Mouse (Mus musculus) monocyte, adult 5-6 weeks (primary cell): Measurements from ENCODE around the gene Gpr176. TPM values are rescaled to one million over a fixed set of nuclear protein-coding genes. Genes with fewer than 3 reads are reported as not detected.

Source experiments
- ATAC-seq: fragments of 153-309, 156-312 bp; replicated peaks from 2 replicates; pipeline ENCODE4 v1.8.0; 2017; ENCODE audit warnings: mild to moderate bottlenecking; ENCODE audit not compliant: low TSS enrichment, insufficient number of reproducible peaks, severe bottlenecking, poor library complexity, low FRiP score
- total RNA-seq: library from RNA; stranded (forward); fragments of 200-1000, 200-491, 200-594 nt; gene quantifications from 3 replicates; pipeline ENCODE4 v1.2.3, GENCODE M21; 2017

The Gpr176 gene
- total RNA-seq, 1 experiment from 2014 or later = not detected

DNA sequence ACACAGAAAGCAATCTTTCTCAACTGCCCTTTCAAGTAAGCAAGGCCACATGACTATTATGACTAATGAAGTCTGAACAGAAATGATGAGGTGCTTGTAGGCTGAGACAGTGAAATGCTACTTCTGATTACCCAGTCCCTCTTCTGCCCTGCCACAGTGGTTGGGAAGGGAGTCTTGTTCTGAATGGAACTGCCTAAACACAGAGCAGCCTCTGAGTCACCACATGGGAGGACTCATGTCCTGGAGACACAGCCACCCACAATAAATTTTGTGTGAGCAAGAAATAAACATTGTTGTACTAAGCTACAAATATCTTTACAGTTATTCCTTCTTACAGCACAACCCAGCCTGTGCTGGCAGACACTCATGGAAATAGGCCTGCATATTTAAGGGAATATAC, 2.7 kb upstream of the Gpr176 start:
- no peak for ATAC-seq

DNA sequence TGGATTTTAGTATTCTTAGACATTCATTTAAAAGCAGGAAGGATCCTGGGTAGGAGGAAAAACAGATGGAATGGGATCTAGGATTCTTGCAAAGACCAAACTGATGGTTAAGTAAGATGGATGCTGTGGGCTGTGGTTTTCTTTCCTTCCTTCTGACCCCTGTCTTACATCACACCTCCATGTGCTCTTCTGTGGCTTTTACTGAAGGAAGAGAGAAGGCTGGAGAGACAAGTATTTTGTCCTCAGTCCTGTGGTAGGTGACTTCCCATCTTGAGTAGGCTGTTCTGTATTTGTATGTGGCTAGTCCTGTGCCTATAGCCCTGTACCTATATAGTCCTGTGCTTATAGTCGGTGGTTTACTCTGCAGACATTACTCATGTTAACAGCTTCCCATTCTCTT, 2.3 kb upstream of the Gpr176 start:
- ATAC-seq = no peak

DNA sequence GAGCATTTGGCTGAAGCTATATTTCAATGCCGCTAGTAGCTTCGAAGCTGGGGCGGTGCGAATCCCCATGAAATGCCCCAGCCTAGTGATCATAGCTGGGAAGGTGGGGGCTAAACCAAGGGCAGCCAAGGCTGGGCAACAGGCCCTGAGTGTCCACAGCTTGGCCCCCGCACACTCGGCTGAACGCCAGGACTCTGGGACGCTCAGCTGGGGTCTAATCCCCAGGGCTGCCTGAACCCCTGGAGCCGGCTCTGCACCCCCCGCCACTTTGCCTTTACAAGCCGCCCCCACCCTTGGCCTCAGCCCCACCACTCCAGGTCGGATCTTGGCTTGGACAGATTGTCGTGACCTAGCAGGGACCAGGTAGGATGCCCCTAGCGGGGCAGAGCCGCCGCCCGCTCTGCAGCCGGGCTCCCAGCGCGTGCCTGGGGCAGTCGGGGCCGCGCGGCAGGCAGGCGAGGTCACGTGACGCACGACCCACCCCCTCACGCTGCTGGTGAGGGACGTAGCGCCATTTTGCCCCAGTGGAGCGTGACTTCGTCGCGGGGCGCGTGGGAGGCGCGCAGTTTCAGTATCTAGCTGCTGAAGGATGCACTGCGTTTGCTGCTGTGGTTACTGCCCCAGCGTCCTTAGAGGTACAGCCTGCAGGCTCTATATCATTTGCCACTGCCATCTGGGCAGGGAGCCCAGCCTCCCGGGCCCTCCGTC, 507 bp upstream of the Gpr176 start:
- peak; percentile 68; the same call in 1 of the 2 replicates for ATAC-seq

DNA sequence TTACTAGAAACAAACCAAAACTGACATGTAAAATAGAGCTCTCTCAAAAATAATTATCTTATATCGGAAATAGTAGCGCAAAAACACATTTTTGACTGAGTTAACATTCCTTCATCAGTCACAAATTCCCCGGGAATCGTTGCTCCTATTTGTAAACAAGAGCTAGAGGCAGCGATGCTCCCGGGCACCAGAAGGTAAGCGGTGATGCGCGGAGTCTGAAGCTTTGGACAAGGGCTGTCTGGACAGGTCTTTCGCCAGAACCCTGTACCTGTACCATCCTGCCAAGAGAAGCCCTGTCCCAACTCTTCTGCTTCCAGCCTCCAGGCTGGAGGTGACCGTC, 688 bp downstream of the Gpr176 start:
- ATAC-seq = no peak

DNA sequence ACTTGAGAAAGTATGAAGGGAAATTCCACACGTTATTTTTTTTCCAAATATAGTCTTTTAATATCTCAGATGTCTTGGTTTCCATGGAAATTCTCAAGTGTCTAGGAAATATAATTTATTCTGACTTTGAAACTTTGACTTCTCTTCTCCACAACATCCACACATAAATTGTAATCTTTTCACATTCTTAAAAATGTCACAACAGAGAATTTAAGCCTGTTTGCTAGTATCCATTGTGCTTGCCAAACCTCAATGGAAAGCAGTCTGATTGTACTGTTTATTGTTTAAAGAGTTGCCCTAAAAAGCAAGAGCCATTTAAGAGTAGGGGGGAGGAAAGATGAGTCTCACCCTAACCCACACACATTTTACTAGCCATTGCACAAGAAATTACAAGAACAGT, 1.4 kb downstream of the Gpr176 start:
- ATAC-seq = no peak

DNA sequence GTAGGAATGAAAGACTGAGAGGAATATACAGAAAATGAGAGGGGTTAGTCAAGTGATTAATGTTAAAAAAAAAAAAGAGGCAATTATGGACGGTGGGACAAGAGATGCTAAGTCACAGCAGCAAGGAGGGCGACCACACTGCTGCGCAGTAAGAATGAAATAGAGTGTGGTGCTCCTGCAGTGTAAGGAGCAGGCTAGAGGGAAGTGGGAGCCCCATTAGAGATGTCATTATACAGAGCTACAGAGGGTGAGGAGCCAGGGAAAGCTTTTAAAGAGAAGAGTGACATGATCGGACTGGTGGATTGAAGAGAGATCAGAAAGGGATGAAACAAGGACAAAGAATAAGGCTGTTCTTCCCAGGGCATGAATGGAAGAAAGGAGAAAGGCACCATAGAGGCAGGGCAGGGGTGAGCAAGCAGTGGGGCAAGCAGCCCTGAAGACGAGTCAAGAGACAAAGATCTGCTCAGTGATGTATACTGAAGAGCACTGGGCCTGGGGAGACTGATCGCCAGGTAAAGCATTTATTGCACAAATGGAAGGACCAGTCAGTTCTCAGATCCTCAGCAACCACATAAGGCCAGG, 18.0 kb downstream of the Gpr176 start:
- ATAC-seq = no peak

DNA sequence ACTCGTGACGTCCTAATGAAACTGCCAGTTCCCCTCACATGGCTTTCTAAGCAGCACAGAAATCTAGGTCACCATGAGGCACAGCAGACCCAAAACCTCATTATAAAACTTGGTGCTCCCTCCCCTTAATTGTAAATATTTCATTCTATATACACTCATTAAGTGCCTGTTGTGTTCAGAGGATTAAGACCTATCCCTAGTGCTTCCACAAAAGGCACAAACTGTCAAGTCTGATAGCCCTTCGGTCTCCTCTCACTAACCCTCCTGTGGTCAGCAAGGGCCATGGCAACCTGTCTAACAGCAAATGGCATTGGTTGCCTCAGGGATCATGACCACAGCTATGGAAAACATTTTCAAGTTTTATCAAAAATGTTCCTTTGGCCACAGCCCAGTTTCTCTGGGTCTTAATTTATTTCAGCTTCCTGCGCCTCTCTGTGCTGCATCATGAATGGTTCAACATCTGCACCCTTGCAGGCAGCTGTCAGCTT, 19.3 kb downstream of the Gpr176 start:
- no peak for ATAC-seq

DNA sequence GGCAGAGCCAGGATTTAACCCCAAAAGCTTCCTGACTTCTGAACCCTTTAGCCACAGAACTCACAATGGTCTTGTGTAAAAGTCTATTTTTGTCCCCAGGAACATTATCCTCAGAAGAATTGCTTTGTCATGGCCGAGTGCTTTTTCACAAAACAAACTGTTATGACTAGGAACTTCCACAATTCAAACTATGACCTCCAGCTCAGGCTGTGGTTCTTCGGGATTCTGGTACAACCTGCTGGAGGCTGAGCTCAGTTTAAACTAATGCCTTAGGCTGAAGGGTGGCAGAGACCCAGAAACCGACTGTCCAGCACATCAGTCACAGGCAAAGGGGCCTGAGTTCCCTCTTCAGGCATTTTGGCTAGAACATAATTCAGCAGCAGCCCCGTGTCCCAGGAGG, 19.7 kb downstream of the Gpr176 start:
- ATAC-seq = no peak

DNA sequence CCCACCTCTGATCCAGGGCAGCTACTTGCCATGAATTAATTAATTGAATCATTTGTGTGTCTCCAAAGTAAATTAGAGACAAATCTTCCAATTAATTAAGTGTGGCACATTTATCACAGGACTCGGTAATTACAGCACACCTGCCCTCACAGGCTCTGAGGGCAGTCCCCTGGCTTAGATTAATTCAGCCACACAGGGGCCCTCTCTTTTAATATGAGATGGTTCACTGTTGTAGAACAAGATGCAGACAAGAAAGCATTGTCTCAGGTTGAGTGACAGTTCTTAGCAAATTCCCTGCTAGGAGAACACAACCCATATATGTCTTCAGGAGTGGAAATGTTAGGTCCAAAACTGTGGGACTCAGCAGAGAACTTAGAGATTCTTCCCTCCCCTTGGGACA, 27.7 kb downstream of the Gpr176 start:
- ATAC-seq = no peak

DNA sequence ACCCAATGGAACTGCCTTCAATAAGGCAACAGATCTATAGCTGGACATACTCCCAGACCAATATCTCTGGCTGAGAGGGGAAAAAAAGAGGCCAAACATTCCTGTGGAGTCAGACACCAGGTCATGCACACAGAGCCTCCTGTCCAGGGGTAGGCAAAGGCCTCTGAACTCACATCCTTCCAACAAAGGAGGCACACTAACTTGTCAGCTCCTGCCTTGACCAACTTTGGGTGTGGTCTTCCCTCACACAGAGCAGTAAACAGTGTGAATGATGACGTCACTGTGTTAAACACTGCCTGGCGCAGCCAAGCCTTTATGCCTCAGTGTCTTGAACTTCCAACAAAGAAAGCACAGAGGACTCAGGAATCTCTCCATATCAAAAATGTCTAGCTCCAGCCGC, 29.3 kb downstream of the Gpr176 start:
- no peak for ATAC-seq

DNA sequence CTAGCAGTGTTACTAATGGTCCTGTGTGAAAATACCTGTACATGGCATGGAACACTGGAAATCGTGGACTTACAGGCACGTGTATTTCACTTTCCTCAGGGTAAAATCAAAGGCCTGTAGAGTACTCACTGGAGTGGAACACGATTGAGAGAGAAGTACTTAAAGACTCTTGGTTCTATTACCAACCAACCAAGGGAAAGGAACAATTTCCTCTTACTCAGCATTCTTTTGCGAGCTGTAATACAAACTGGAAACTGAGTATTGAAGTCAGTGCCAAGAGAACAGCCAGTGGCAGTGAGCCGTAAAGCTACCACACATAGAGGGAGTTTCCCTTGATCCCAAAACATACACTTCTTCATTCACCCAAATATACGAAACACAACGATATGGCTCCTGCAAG, 31.9 kb downstream of the Gpr176 start:
- ATAC-seq = no peak

DNA sequence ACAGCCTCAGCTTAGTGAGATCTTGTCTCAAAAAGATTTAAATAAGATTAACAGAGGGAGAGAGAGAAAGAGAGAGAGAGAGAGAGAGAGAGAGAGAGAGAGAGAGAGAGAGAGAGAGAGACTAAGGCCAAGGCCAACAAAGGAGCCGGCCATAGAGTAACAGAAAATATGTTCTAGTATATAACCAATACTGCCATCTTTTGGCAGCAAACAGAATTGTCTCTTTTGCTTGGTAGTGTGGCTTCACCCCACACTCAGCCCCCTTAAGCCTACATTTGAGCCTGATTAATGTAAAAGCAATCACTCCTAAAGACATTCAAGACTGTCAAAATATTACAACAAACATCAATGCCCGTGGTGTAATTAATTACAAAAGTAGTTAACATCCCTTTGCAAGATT, 37.1 kb downstream of the Gpr176 start:
- no peak for ATAC-seq

DNA sequence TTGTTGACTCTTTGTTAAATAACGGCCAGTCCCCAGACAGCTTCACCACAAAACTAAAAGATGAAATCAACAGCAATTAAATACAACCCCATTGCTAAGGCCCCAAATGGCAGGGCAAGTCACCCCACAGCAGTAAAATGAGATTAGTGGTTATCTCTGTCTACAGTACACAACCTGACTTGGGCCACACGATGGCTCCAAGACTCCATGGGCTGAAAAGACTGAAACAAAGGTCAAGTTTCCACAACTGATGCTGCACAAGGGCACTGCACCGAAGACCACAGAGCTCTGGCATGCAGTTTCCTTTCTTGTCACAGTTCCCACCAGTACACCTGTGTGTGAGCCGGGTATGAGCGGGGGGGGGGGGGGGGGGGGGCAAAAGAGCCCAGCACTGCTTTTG, 50.6 kb downstream of the Gpr176 start:
- ATAC-seq = no peak

DNA sequence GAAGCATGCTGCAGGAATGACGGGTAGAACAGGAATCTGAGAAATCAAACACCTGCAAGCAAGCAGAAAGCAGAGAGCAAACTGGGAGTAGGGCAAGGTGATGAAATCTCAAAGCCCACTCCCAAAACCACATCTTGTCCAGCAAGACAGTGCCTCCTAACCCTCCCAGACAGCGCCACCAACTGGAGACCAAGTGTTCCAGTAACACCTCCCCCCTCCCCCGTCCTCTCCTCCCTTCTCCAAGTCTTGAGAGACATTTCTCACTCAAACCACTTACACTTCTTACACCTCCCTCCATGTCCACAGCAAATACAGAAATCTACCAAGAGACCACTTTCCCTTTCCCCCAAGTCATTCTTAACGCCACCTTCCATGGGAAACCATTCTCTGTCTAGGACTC, 51.4 kb downstream of the Gpr176 start:
- no peak for ATAC-seq

DNA sequence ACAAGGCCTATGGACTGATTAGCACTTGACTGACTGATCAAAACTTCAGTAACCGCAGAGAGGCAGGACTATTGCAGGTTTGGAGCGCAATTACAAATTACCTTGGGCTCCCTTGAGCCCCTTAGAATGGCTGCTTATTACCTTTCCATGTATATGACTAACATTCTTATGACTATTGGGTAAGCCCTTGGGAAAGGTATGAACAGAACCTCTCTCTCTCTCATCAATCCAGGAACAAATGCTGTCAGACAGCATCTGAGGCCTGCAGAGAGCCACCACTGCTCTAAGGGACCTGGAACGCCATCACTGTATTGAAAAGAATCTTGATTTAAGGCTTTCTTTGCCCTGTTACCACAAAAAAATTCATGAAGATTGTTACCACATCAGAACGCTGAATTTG, 52.1 kb downstream of the Gpr176 start:
- no peak for ATAC-seq

DNA sequence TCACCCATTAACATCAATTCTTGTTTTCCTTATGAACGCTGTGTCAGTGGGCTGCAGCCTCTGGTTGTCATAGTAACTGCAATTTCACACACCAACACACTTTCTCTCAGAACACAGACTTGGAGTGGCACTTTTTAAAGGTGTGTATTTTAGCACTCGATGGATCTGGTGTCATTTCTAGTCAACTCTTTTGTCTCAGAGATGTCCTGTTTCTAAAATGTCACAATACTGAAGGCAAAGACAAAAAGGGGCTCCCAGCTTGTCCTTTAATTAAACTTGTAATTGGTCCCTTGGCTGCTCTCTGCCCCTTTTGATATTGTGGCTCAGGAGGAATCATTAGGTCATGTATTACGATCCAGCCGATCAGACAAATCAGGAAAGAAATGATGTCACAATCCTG, 52.7 kb downstream of the Gpr176 start:
- ATAC-seq = no peak

DNA sequence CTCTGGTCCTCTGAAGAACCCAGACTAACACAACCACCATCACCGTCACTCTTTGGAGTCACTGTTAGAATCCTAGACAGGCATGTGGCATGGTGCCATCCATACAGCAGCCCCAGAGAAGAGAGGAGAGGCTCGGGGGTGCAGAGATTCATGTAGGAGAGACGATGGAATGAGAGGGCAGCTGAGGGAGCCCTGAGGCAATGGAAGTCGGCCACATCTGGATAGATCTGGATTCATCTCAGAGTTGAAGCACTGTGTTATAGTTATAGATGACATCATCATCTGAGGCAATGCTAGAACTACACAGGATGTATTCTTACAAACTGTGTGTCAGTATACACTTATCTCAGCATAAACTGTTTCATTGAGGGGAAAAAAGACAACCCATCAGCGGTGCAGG, 54.0 kb downstream of the Gpr176 start:
- no peak for ATAC-seq

DNA sequence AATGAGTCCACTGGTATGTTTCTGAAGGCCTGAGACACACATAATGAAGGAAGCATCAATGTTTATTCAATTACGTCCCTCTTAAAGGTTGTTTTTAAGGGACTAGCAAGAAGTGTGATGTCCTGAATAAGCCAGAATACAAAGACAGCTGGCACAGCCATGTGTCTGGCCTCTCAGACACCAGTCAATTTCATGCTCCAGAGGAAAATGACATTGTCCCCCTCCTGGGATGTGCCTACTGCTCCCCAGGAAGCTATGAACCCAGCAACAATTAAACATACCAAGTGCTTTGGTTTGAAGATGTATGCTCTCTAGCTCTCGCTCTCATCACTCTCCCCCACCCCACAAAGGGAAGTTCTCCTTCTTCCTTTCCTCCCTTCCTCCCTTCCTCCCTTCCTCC, 56.3 kb downstream of the Gpr176 start:
- ATAC-seq = no peak

DNA sequence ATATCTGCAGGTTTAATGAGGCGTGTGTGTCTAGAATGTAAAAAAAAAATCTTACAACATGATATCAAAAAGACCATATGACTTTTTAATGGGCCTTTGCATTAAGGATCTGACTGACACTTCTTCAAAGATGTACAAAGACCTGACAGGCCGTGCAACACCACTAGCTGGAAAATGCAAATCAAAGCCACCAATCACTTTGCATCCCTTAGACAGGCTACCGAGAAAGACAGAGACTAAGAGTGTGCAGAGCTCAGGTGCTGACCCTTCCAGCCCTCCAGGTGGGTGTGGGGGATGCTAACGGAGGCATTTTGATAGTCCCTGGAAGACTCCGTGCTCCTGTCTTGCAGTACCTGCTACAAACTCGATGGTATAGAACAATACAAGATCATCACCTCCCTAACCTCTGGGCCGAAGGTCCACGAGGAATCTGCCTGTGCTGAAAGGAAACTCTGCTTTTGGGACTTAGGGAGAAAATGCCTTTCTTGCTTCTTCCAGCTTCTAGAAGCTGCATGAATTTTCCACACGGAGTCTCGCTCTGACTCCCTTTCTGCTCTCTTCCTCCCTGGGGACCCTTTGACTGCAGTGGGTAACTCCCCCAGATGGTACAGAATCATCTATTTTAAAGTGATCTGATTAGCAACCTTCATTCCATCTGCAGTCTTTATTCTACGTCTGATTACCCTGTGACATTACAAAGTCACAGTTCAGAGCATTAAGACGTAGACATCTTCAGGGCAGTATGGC, 57.4 kb downstream of the Gpr176 start:
- no peak for ATAC-seq

DNA sequence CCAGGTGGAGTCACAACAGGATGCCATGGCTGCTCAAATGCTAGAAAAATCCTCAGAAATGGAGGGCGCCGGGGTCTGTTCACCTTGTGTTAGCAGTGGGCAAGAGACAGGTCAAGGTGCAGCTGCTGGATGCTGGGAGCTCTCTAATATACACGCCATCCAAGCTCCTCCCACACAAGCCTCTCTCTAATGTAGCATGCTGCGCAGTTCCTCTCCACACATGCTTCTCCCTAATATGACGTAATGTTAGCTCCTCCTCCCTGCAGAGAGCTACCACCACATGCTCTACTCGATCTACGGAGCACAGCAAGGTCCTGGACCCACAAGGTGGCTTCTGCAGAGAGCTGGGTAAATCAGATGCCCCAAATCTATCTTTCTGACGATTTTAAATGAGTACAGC, 65.7 kb downstream of the Gpr176 start:
- ATAC-seq = peak; percentile 84
